Mouse (Mus musculus): Measurements from ENCODE around the gene Atp6v1c2. TPM values are rescaled to one million over a fixed set of nuclear protein-coding genes. Genes with fewer than 3 reads are reported as not detected.

The Atp6v1c2 gene
- polyA plus RNA-seq, 1 experiment from 2014 or later: 0.43 TPM

- Histone ChIP-seq H3K9me3 (ENCODE audit: control insufficient read depth, low read length) (no peaks in the 10 kb centered on the region; the same call in 1 of the 2 replicates), H3K36me3 (ENCODE audit: control insufficient read depth, insufficient read depth, low read length) (peaks cover 43% of the 10 kb centered on the region), H3K4me3 (ENCODE audit: low read depth, low read length) (no peak overlapping the region), H3K4me2 (no peak overlapping the region), H3K27ac (ENCODE audit: low read depth, low read length) (no peak overlapping the region), H3K9ac (ENCODE audit: low read depth, low read length) (no peak overlapping the region), H3K4me1 (replicated peaks; ENCODE audit: control insufficient read depth, insufficient read depth, low read length) (no peaks in the 10 kb centered on the region), H3K27me3 (replicated peaks; ENCODE audit: control insufficient read depth, insufficient read depth, low read length) (no peaks in the 10 kb centered on the region)
- DNase-seq (ENCODE audit: low spot score) (peak; percentile 36), ATAC-seq (replicated peaks; ENCODE audit: low FRiP score) (peak; percentile 73)
- 75% methylated on average over 5 of the region's 5 CpGs for WGBS
Measured at GRCm38 (mm10) chr12:17366981-17367380, 37.8 kb upstream of the Atp6v1c2 start.

- H3K36me3 ChIP-seq (ENCODE audit: control insufficient read depth, insufficient read depth, low read length): peaks cover 45% of the 10 kb centered on the region
- H3K4me3 ChIP-seq (ENCODE audit: low read depth, low read length): no peak overlapping the region
- H3K9ac ChIP-seq (ENCODE audit: low read depth, low read length): no peak overlapping the region
- H3K27me3 ChIP-seq (replicated peaks; ENCODE audit: control insufficient read depth, insufficient read depth, low read length): no peaks in the 10 kb centered on the region
- WGBS: 86% methylated on average over 5 of the region's 5 CpGs
- no peak overlapping the region for H3K4me2 ChIP-seq
- no peak for DNase-seq (ENCODE audit: low spot score)
- no peaks in the 10 kb centered on the region for H3K4me1 ChIP-seq (replicated peaks; ENCODE audit: control insufficient read depth, insufficient read depth, low read length)
- H3K9me3 ChIP-seq (ENCODE audit: control insufficient read depth, low read length): no peaks in the 10 kb centered on the region; the same call in 1 of the 2 replicates
- H3K27ac ChIP-seq (ENCODE audit: low read depth, low read length): no peak overlapping the region
- no peak for ATAC-seq (replicated peaks; ENCODE audit: low FRiP score)
Measured at GRCm38 (mm10) chr12:17362316-17362715, 33.2 kb upstream of the Atp6v1c2 start.

GRCm38 (mm10) chr12:17360650-17361049 lies 31.5 kb upstream of the Atp6v1c2 start:
- Histone ChIP-seq H3K9ac (ENCODE audit: low read depth, low read length) (no peak overlapping the region), H3K27me3 (replicated peaks; ENCODE audit: control insufficient read depth, insufficient read depth, low read length) (no peaks in the 10 kb centered on the region), H3K36me3 (ENCODE audit: control insufficient read depth, insufficient read depth, low read length) (peaks cover 48% of the 10 kb centered on the region), H3K4me3 (ENCODE audit: low read depth, low read length) (no peak overlapping the region), H3K4me2 (no peak overlapping the region), H3K9me3 (ENCODE audit: control insufficient read depth, low read length) (no peaks in the 10 kb centered on the region; the same call in 1 of the 2 replicates), H3K27ac (ENCODE audit: low read depth, low read length) (no peak overlapping the region), H3K4me1 (replicated peaks; ENCODE audit: control insufficient read depth, insufficient read depth, low read length) (no peaks in the 10 kb centered on the region)
- no peak for ATAC-seq (replicated peaks; ENCODE audit: low FRiP score)
- no peak for DNase-seq (ENCODE audit: low spot score)
- WGBS: 91% methylated on average over 4 of the region's 4 CpGs

DNA sequence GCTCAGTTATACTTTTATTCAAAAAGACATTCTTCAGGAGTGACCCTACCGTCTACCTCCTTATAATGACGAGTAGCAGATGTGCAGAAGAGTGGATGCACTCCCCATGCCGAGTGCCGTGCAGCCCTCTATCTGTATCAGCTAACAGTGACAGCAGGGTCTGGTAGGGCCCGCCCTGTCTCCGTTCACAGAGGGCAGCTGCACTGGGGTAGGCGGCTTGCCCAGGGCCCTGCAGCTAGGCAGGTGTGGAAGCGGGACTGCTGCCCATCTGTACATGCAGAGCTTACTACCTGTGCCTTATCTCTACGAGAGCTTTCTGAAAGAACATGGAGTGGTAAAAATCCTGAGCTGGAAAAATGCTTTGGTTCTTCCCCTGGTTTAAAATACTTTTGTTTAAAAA lies 30.9 kb upstream of the Atp6v1c2 start:
- 81% methylated on average over 9 of the region's 9 CpGs for WGBS
- H3K36me3 ChIP-seq (ENCODE audit: control insufficient read depth, insufficient read depth, low read length): peaks cover 53% of the 10 kb centered on the region
- no peak overlapping the region for H3K9ac ChIP-seq (ENCODE audit: low read depth, low read length)
- no peak overlapping the region for H3K4me3 ChIP-seq (ENCODE audit: low read depth, low read length)
- no peak overlapping the region for H3K4me2 ChIP-seq
- DNase-seq (ENCODE audit: low spot score): no peak
- H3K9me3 ChIP-seq (ENCODE audit: control insufficient read depth, low read length): no peaks in the 10 kb centered on the region; the same call in 1 of the 2 replicates
- H3K27ac ChIP-seq (ENCODE audit: low read depth, low read length): no peak overlapping the region
- no peak for ATAC-seq (replicated peaks; ENCODE audit: low FRiP score)
- H3K27me3 ChIP-seq (replicated peaks; ENCODE audit: control insufficient read depth, insufficient read depth, low read length): no peaks in the 10 kb centered on the region
- H3K4me1 ChIP-seq (replicated peaks; ENCODE audit: control insufficient read depth, insufficient read depth, low read length): no peaks in the 10 kb centered on the region

DNA sequence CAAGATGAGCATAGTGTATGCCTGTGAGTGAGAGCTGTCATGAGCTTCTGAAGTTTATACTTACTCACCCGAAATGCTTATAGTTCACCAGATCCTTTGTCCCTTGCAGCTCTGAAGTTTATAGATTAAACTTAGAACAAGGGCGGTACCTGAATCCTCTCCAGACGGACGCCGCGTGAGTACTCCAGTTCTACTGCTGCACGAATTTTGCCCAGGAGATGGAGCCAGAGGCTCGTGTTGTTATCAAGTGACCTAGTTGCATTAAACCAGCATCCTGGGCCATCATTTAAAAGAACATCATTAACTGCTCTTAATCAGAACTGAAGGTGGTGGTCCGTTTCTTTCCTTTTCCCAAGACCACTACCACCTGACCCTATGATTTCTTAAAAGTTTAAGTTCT lies 29.8 kb upstream of the Atp6v1c2 start:
- Histone ChIP-seq H3K36me3 (ENCODE audit: control insufficient read depth, insufficient read depth, low read length) (peaks cover 53% of the 10 kb centered on the region), H3K9me3 (ENCODE audit: control insufficient read depth, low read length) (no peaks in the 10 kb centered on the region; the same call in 1 of the 2 replicates), H3K4me1 (replicated peaks; ENCODE audit: control insufficient read depth, insufficient read depth, low read length) (no peaks in the 10 kb centered on the region), H3K4me3 (ENCODE audit: low read depth, low read length) (no peak overlapping the region), H3K4me2 (no peak overlapping the region), H3K9ac (ENCODE audit: low read depth, low read length) (no peak overlapping the region), H3K27me3 (replicated peaks; ENCODE audit: control insufficient read depth, insufficient read depth, low read length) (no peaks in the 10 kb centered on the region), H3K27ac (ENCODE audit: low read depth, low read length) (no peak overlapping the region)
- 88% methylated on average over 9 of the region's 9 CpGs for WGBS
- ATAC-seq (replicated peaks; ENCODE audit: low FRiP score) (no peak), DNase-seq (ENCODE audit: low spot score) (no peak)

DNA sequence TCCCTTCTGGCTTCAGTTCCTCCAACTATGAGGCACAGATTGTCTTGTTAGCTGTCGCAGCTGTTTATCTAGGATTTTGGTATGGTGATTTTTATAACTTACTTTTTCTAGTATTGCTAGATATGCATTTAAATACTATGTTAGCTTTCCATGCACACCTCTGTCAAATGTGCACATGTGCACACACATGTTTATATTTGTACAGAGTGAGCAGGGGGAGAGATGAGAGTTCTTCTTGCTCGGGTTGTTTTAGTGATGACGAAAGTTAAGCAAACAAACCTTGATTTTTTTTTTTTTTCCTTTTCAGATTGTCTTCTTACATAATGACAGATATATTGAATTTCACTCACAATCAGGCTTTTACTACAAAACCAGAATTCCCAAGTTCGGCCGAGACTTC lies 28.6 kb upstream of the Atp6v1c2 start:
- Histone ChIP-seq H3K4me2 (no peak overlapping the region), H3K9me3 (ENCODE audit: control insufficient read depth, low read length) (no peaks in the 10 kb centered on the region), H3K4me3 (ENCODE audit: low read depth, low read length) (no peak overlapping the region), H3K36me3 (ENCODE audit: control insufficient read depth, insufficient read depth, low read length) (peaks cover 51% of the 10 kb centered on the region), H3K27ac (ENCODE audit: low read depth, low read length) (no peak overlapping the region), H3K9ac (ENCODE audit: low read depth, low read length) (no peak overlapping the region), H3K4me1 (replicated peaks; ENCODE audit: control insufficient read depth, insufficient read depth, low read length) (no peaks in the 10 kb centered on the region), H3K27me3 (replicated peaks; ENCODE audit: control insufficient read depth, insufficient read depth, low read length) (no peaks in the 10 kb centered on the region)
- ATAC-seq (replicated peaks; ENCODE audit: low FRiP score): no peak
- WGBS: 90% methylated on average over 5 of the region's 5 CpGs
- no peak for DNase-seq (ENCODE audit: low spot score)

DNA sequence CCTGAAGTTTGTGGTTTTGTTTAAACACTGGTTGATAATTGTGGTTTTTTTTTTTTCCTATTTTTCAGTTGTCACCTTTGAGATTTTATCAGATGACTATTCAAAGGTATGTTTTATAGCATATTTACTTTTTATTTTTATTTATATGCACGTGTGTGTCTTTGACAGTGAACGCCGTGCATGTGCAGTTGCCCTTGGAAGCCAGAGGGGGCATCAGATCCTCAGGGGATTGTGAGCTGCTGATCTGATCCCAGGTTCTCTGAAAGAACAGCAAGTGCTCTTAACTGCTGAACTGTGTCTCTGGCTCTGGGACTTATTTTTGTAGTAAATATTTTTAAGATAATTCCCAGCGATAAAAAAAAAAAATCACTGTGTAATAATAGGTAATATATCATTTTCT lies 27.7 kb upstream of the Atp6v1c2 start:
- H3K9ac ChIP-seq (ENCODE audit: low read depth, low read length): no peak overlapping the region
- H3K9me3 ChIP-seq (ENCODE audit: control insufficient read depth, low read length): no peaks in the 10 kb centered on the region
- WGBS: 81% methylated on average over 4 of the region's 4 CpGs
- H3K4me1 ChIP-seq (replicated peaks; ENCODE audit: control insufficient read depth, insufficient read depth, low read length): no peaks in the 10 kb centered on the region
- no peak overlapping the region for H3K4me3 ChIP-seq (ENCODE audit: low read depth, low read length)
- no peaks in the 10 kb centered on the region for H3K27me3 ChIP-seq (replicated peaks; ENCODE audit: control insufficient read depth, insufficient read depth, low read length)
- H3K4me2 ChIP-seq: no peak overlapping the region
- DNase-seq (ENCODE audit: low spot score) (no peak), ATAC-seq (replicated peaks; ENCODE audit: low FRiP score) (no peak)
- peaks cover 45% of the 10 kb centered on the region for H3K36me3 ChIP-seq (ENCODE audit: control insufficient read depth, insufficient read depth, low read length)
- no peak overlapping the region for H3K27ac ChIP-seq (ENCODE audit: low read depth, low read length)

GRCm38 (mm10) chr12:17350106-17350505 lies 20.9 kb upstream of the Atp6v1c2 start:
- no peak overlapping the region for H3K9ac ChIP-seq (ENCODE audit: low read depth, low read length)
- H3K4me3 ChIP-seq (ENCODE audit: low read depth, low read length): no peak overlapping the region
- peaks cover 15% of the 10 kb centered on the region for H3K36me3 ChIP-seq (ENCODE audit: control insufficient read depth, insufficient read depth, low read length)
- H3K27me3 ChIP-seq (replicated peaks; ENCODE audit: control insufficient read depth, insufficient read depth, low read length): no peaks in the 10 kb centered on the region
- no peak overlapping the region; the same call in 1 of the 2 replicates for H3K4me2 ChIP-seq
- no peak for ATAC-seq (replicated peaks; ENCODE audit: low FRiP score)
- H3K4me1 ChIP-seq (replicated peaks; ENCODE audit: control insufficient read depth, insufficient read depth, low read length): peaks cover 11% of the 10 kb centered on the region
- no peak overlapping the region for H3K27ac ChIP-seq (ENCODE audit: low read depth, low read length)
- DNase-seq (ENCODE audit: low spot score): no peak
- no peaks in the 10 kb centered on the region for H3K9me3 ChIP-seq (ENCODE audit: control insufficient read depth, low read length)

All from liver, embryonic 11.5 days (tissue).